Mouse (Mus musculus) heart, adult 2 months (tissue): ENCODE data around the gene Ackr3. TPM values are rescaled to one million over a fixed set of nuclear protein-coding genes. Genes with fewer than 3 reads are reported as not detected.

Experiments used
- DNase-seq, 2 experiments: peaks; one replicate each; pipeline ENCODE4 v3.0.0; 2021
- H3K27ac ChIP-seq: fragments of 200-600 bp; 2 replicates; pipeline ENCODE4 v1.8.1; 2022
- H3K27me3 ChIP-seq: fragments of 200-500 bp; 2 replicates; pipeline ENCODE4 v1.6.1; 2012; ENCODE audit warnings: mild to moderate bottlenecking, low read length, inconsistent platforms, mixed read lengths; ENCODE audit not compliant: control insufficient read depth, insufficient read depth
- H3K36me3 ChIP-seq: fragments of 200-500 bp; 2 replicates; pipeline ENCODE4 v1.6.1; 2012; ENCODE audit warnings: low read length, inconsistent platforms; ENCODE audit not compliant: control insufficient read depth, insufficient read depth
- H3K4me1 ChIP-seq: fragments of 200-500 bp; 2 replicates; pipeline ENCODE4 v1.6.1; 2011; ENCODE audit warnings: low read length; ENCODE audit not compliant: control insufficient read depth, insufficient read depth
- H3K4me3 ChIP-seq: fragments of 200-600 bp; 2 replicates; pipeline ENCODE4 v1.8.1; 2022
- H3K79me2 ChIP-seq: fragments of 200-500 bp; replicated peaks from 2 replicates; pipeline ENCODE4 v1.6.1; 2012; ENCODE audit warnings: mild to moderate bottlenecking, inconsistent platforms, low read length, moderate library complexity, mixed read lengths; ENCODE audit not compliant: control insufficient read depth, insufficient read depth
- H3K9ac ChIP-seq: fragments of 200-500 bp; 2 replicates; pipeline ENCODE4 v1.6.1; 2012; ENCODE audit warnings: low read depth, mild to moderate bottlenecking, control low read depth, inconsistent platforms, low read length, mixed read lengths
- CTCF ChIP-seq: fragments of 200-600 bp; IDR thresholded peaks from 2 replicates; pipeline ENCODE4 v1.8.1; 2022; ENCODE audit warnings: antibody characterized with exemption, mild to moderate bottlenecking, moderate library complexity
- EP300 ChIP-seq: fragments of 200-500 bp; IDR thresholded peaks from 2 replicates; pipeline ENCODE4 v1.6.1; 2011; ENCODE audit warnings: low read depth, low read length, control low read depth; ENCODE audit not compliant: insufficient read depth
- POLR2A ChIP-seq: fragments of 200-500 bp; IDR thresholded peaks from 2 replicates; pipeline ENCODE4 v1.6.1; 2011; ENCODE audit warnings: mild to moderate bottlenecking, low read depth, low read length, control low read depth; ENCODE audit not compliant: insufficient read depth
- WGBS: fragments of 180-500 bp; shearing (Covaris S2); methylation state at CpG from one replicate; pipeline ENCODE4 v1.1.7; 2018; 5-methylcytosine and 5-hydroxymethylcytosine counted together
- intact Hi-C: fragments of 180-260 bp; cut with DNase I; formaldehyde crosslinking; loops from one replicate; pipeline ENCODE4 v1.15.1; 2025
- polyA plus RNA-seq: library from polyadenylated mRNA; depleted of rRNA; stranded (reverse); fragments of >200 nt; gene quantifications from 2 replicates; pipeline ENCODE4 v1.2.3, GENCODE M21; 2012
- total RNA-seq, 2 experiments: library from RNA; stranded (reverse); gene quantifications; 2 replicates each; pipeline ENCODE4 v1.2.3; 2021

Gene Ackr3
- total and polyA plus RNA-seq, 3 experiments, result 56.5 to 186 (median 58.0) TPM

GRCm38 (mm10) chr1:90206684-90207083, 2.9 kb downstream of the Ackr3 start:
- H3K27me3 ChIP-seq, result no peaks in the 10 kb centered on the region
- intact Hi-C loops, result no loop called here
- TF ChIP-seq CTCF (no peak), POLR2A (no peak), EP300 (no peak)
- H3K4me3 ChIP-seq, result peak overlapping the region; percentile 84
- H3K9ac ChIP-seq, result peak overlapping the region; percentile 37
- 24% methylated on average over 3 of the region's 3 CpGs for WGBS
- peak overlapping the region; percentile 98 for H3K27ac ChIP-seq
- peaks cover 14% of the 10 kb centered on the region for H3K36me3 ChIP-seq
- peak; percentile 39 to 53 for DNase-seq
- H3K79me2 ChIP-seq, result peaks cover 2% of the 10 kb centered on the region
- peaks cover 36% of the 10 kb centered on the region for H3K4me1 ChIP-seq

GRCm38 (mm10) chr1:90207279-90207678, 3.5 kb downstream of the Ackr3 start:
- Histone ChIP-seq H3K79me2 (peaks cover 2% of the 10 kb centered on the region), H3K27me3 (no peaks in the 10 kb centered on the region), H3K4me3 (peak overlapping the region; percentile 84), H3K4me1 (peaks cover 40% of the 10 kb centered on the region), H3K36me3 (peaks cover 16% of the 10 kb centered on the region), H3K9ac (peak overlapping the region; percentile 69), H3K27ac (peak overlapping the region; percentile 98)
- DNase-seq, result peak in 1 of 2 experiments; percentile 44
- 20% methylated on average over 6 of the region's 6 CpGs for WGBS
- intact Hi-C loops, result no loop called here
- TF ChIP-seq POLR2A, result no peak
- 0 out of 2 replicates have a peak, but pooled peaks have one; percentile 20 for TF ChIP-seq EP300

- Histone ChIP-seq H3K4me3 (peak overlapping the region; percentile 84), H3K4me1 (peaks cover 41% of the 10 kb centered on the region)
- WGBS, result 28% methylated on average over 6 of the region's 6 CpGs
These were observed 4.1 kb downstream of the Ackr3 start for GRCm38 (mm10) chr1:90207739-90208502.

GRCm38 (mm10) chr1:90208503-90208860, 4.7 kb downstream of the Ackr3 start:
- Histone ChIP-seq H3K27me3 (no peaks in the 10 kb centered on the region), H3K27ac (peak overlapping the region; percentile 98), H3K9ac (peak overlapping the region; percentile 52), H3K4me1 (peaks cover 41% of the 10 kb centered on the region), H3K79me2 (peaks cover 2% of the 10 kb centered on the region), H3K4me3 (peak overlapping the region; percentile 84), H3K36me3 (peaks cover 16% of the 10 kb centered on the region)
- 32% methylated on average over 9 of the region's 9 CpGs for WGBS
- intact Hi-C loops, result no loop called here
- no peak for TF ChIP-seq CTCF
- TF ChIP-seq POLR2A, result peak; percentile 53
- peak; percentile 73; the same call in 1 of the 2 replicates for TF ChIP-seq EP300
- peak; percentile 57 to 79 for DNase-seq

More at GRCm38 (mm10) chr1:90207739-90208502, 4.1 kb downstream of the Ackr3 start:
- peaks cover 2% of the 10 kb centered on the region for H3K79me2 ChIP-seq
- H3K36me3 ChIP-seq, result peaks cover 16% of the 10 kb centered on the region
- H3K27me3 ChIP-seq, result no peaks in the 10 kb centered on the region
- intact Hi-C loops, result no loop called here
- H3K27ac ChIP-seq, result peak overlapping the region; percentile 98
- TF ChIP-seq CTCF (no peak), EP300 (no peak; the same call in 1 of the 2 replicates), POLR2A (no peak)
- H3K9ac ChIP-seq, result peak overlapping the region; percentile 46
- peak; percentile 53 to 59 for DNase-seq

GRCm38 (mm10) chr1:90209069-90209468, 5.3 kb downstream of the Ackr3 start:
- H3K4me1 ChIP-seq, result peaks cover 43% of the 10 kb centered on the region
- TF ChIP-seq POLR2A, result no peak
- no peak for TF ChIP-seq CTCF
- TF ChIP-seq EP300, result no peak
- H3K79me2 ChIP-seq, result peaks cover 2% of the 10 kb centered on the region
- no peak for DNase-seq
- no peaks in the 10 kb centered on the region for H3K27me3 ChIP-seq
- 66% methylated on average over 5 of the region's 5 CpGs for WGBS
- H3K27ac ChIP-seq, result peak overlapping the region; percentile 98
- H3K4me3 ChIP-seq, result peak overlapping the region; percentile 84
- intact Hi-C loops, result no loop called here
- H3K9ac ChIP-seq, result peak overlapping the region; percentile 52
- H3K36me3 ChIP-seq, result peaks cover 16% of the 10 kb centered on the region

- Histone ChIP-seq H3K79me2 (peaks cover 2% of the 10 kb centered on the region), H3K4me1 (peaks cover 43% of the 10 kb centered on the region), H3K36me3 (peaks cover 16% of the 10 kb centered on the region), H3K27ac (peak overlapping the region; percentile 98), H3K27me3 (no peaks in the 10 kb centered on the region), H3K9ac (no peak overlapping the region), H3K4me3 (no peak overlapping the region)
- WGBS, result 10% methylated on average over 2 of the region's 2 CpGs
- no peak for TF ChIP-seq CTCF
- TF ChIP-seq POLR2A, result no peak
- no peak for TF ChIP-seq EP300
- DNase-seq, result no peak
- intact Hi-C loops, result no loop called here
These were observed 6.0 kb downstream of the Ackr3 start for GRCm38 (mm10) chr1:90209741-90210140.
